Mouse (Mus musculus) gastrocnemius, postnatal 4 days (tissue): Measurements from ENCODE around the gene Fam209. TPM values are rescaled to one million over a fixed set of nuclear protein-coding genes. Genes with fewer than 3 reads are reported as not detected.

Source experiments
- DNase-seq, 2 experiments: peaks; one replicate each; pipeline ENCODE4 v3.0.0; 2021 to 2022; ENCODE audit warnings: low spot score in 2 of 2, mixed read lengths in 2 of 2
- long read RNA-seq, 2 experiments: library from polyadenylated mRNA; stranded (forward); transcript quantifications; one replicate each; pipeline ENCODE4 v2.0.0; 2021
- total RNA-seq, 2 experiments: library from RNA; stranded (reverse); gene quantifications; 2 replicates each; pipeline ENCODE4 v1.2.3; 2021

Gene Fam209
- total RNA-seq, result 1 to 10 TPM in 1 of 2 experiments, under 1 TPM in 1; 0.83 to 1.1 TPM
- long read RNA-seq, experiment 1, result 0 reads
- long read RNA-seq, experiment 2, result 0 reads

DNA sequence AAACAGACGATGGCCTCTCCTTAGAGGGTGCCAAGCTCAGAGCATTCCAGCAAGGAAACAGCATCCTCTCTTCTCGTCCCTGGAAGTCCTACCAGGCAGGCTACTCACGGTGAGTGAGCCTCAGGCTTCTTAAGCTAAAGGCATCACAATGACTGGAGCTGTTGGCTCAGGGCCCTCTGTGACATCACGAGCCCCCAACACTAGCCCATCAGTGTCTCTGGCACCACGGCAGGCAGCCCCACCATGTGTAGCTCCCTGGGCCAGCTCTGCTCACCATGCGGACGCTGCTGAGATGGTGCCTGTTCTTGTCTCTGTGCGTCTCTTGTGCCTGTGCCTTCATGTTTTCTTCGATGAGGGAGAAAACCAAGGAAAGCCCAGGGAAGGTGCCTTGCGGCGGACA is at the start of gene Fam209:
TSS of gene Fam209 (plus strand) at position 203 of the 400 bp plus-strand sequence.
- DNase-seq, result no peak

DNA sequence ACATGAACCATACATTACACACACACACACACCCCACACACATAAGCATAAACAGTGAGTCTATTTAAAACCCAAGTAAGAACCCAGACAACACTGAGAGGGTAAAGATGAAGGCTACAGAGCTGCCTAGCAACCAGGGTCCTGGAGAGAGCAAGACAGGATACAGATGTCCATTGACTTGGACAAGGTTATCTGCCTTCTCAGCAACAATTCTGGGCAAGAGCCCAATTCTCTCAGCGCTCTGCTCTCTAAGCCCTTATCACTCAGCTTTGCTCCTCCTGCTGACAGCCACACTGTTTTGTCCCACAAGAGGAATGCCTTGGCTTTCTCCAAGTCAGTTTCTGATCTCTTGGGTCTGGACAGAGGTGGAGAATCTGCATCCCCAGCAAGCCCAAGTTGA is 41.7 kb upstream of the Fam209 start:
- DNase-seq, result no peak

DNA sequence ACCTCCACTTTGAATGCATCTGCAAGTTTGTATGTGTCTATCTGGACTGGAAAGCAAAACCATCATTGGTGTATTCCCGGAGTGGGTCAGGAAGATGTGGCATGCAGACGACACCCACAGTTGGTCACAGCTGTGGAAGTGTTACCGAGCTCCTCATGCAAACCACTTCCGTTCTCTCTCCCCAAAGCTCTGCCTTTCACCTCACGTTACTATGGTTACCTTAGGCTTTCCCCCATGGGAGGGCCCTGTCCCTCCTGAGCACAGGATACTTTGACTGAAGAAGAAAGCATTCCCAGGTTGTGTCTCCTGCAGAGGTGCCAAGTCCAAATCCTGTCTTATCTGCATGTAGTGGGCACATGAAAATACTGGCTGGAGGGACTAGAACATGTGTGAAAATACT is 38.6 kb upstream of the Fam209 start:
- DNase-seq, result no peak

DNA sequence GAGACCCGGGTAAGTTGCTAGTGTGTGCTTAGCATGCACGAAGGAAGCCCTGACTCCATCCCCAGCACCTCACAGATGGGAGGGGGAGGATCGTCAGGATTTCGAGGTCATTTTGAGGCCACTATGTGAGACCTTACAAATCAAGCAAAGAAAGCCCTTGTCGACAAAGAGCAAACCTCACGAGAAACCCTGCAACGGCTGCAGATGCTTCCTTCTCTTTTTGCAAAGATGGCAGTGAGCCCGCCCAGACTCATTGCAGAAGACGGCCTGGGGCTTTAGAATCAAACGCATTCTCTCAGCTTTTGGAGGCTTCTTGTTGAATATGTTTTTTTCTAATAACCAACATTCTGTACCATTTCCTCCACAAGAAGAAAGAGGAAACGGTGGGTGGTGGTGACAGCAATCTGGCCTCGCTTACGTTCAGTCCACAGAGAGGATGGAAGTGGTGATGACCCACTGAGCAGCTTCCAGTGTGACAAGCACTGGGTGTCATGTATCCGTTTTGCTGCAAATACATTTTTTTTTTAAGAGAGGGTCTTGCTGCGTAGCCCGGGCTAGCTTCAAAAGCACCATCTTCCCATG is 34.9 kb upstream of the Fam209 start:
- no peak for DNase-seq

DNA sequence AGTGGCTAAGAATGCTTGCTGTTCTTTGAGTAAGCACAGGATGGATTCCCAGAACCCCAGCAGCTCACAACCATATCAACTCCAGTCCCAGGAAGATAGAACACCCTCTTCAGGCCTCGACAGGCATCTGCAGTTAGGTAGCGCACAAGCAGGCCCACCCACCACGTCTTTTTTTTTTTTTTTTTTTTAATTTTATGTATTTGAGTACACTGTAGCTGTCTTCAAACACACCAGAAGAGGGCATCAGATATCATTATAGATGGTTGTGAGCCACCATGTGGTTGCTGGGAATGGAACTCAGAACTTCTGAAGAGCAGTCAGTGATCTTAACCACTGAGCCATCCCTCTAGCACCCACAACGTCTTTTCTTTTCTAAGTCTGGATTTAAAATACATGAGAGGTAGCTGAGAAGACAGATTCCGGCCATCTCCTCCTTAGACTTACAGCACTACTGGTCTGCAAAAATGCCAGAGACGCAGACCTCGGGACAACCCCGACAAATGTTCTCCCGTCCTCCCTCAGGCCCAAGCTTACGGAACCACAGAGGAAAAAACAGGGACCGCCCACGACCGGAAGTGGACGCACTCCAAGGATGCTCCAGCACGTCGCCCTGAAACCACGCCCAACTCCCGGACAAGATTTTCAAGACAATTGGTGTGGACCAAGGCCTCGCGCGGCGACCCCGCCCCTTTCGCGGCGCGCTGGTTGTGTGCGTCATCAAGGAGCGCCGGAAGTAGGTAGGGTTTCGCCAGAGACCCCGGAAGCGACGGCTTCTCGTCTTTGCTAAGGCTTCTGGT is 32.3 kb upstream of the Fam209 start, which contains the start of gene Rtf2:
TSS of gene Rtf2 (plus strand) at position 714 of the 797 bp plus-strand sequence.
- DNase-seq, result peak; percentile 99

DNA sequence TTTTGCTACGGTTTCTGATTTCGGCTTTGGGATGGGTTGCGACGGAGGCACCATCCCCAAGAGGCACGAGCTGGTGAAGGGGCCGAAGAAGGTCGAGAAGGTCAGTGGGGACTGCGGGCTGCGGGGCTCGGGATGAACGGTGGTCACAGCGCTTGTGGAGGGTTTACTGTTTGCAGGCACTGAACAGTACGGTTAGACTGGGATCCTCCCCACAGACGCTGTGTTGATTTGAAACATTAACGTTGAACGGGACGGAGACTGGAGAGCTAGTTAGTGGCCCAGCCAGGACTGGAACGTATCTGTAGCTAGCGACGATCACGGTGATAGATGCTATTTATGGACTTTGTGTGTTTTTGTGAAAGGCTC is 31.7 kb upstream of the Fam209 start:
- DNase-seq, result no peak

DNA sequence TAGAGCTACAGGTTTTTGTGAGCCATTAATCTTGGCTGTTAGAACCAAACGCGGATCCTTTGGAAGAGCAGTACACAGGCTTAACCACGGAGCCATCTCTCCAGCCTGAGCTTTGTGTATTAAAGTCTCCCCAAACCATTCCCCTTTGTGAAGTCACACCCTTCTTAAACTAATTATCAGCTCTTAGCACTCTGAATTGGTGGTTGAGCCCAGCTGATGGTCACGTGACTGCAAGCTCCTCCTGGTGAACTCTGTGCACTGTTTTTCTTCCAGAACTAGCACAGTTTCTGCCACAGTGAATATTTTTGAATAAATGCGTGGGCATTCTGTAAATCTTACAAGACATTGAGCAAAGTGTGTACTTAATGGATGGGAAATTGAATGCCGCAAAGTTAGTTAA is 31.1 kb upstream of the Fam209 start:
- no peak for DNase-seq

DNA sequence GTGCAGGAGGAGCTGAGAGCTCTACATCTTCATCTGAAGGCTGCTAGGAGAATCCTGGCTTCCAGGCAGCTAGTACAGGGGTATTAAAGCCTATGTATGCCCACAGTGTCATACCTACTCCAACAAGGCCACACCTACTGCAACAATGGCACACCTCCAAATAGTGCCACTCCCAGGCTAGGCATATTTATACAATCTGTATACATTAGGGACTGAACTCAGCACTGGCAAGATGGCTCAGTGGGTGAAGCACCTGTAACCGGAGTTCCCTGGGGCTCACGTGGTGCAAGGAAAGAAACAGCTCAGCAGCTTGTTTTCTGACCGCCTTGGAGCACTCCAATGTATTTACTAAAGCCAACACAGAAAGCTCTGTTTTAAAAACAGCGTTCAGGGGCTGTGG is 26.7 kb upstream of the Fam209 start:
- DNase-seq, result no peak

DNA sequence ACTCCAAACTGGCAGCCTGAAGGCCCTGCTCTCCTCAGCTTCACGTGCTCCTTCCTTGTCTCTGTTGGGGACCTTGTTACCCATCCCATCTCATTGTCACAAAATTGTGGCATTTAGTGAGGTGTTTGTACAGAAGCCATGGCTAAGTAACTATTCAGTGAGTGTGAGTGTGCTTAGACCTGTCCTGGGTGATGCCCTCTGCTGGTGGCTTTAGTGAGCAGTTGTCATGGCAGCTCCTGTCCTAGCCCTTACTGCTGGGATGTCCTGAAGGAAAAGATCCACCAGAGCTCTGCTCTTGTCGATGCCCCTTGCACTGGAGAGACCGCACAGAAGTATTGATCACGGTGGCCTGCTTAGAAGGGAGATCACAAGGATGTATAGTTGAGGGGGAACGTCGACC is 25.0 kb upstream of the Fam209 start:
- no peak for DNase-seq

DNA sequence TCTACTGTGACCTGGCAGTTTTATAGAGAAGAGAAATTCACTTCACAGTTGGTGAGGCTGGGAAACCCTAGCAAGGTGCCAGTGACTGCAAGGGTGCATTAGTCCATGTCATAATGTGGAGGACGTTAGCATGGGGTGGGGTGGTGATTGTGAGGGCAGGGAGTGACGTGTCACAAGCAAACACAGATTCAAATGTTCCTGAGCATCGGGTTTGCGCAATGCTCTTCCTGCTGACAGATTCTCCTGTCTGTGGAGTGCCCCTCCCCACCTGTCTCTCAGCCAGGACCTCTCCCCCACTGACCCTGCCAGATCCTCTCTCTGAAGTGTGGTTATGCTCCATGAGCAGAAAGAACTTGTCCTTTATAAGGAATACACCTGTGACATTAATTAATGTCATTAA is 24.0 kb upstream of the Fam209 start:
- no peak for DNase-seq

DNA sequence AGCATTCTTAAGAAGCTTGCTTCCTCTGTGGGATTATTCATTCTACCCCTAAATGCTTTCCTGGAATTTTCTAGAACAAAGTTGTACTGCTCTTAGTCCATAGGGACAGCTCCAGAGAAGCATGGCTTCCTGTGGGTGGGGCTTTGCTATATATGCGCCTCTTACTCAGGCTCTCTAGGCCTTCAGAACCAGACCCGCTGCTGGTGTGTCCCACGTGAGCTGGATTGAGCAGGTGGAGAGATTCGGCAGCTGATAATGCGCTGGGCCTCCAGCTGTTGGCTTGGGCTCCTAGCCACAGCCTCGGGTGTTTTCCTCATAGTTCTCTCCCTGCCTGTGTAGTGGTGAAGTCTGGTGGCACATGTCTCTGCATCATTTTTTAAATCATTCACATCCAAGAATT is 21.7 kb upstream of the Fam209 start:
- no peak for DNase-seq

DNA sequence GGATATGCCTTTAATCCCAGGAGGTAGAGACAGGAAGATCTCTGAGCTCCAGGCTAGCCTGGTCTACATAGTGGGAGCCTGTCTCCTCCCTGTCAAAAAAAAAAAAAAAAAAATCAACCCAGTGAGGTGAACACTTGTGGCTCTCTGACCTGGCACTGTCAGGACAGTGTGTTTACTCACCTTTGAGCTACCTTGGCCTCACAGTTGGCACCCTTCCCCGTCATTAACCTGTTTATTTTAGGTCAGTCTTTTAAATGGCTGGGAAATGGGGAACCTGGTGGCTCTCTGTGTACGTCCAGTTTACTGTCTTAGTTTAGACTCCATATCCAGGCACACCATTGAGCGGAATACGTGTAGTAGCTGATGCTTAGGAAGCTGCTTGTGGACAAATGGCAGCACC is 20.3 kb upstream of the Fam209 start:
- DNase-seq, result no peak

DNA sequence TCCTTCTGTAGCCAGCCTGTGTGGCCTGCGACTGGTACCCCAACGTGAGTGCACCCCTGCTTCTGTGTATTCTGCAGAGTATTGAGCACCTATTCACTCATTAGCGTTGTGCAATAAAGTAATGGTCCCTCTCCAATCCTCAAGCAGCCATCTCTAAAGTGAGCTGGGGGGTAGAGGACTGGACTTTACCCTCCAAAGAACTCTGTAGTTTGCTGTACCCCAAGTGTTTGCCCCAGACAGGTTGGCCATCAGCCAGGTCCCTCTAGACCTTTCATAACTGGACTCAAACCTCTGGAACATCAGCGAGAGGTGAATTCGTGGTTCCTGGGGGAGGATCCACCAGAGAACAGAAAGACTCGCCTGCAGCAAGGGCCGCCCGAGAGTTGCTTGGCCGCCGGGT is 19.9 kb upstream of the Fam209 start:
- no peak for DNase-seq

DNA sequence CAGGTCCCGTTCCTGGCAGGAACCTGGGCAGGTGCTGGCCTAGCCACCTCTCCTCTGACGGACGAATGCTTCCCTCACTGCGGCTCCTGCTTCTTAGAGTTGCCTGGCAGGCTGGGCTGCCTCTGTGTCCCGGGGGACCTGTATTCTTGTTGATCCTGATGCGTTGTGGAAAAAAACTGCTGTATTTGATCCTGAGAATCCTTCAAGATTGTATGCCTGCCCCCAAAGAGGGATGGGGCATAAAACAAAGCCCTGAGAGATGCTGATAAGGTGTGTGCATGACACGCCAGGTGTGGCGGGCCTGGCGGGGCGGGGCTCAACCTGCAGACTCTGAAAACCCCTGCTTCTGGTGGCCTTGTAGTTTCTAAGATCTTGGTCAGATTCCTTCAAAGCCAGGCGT is 13.8 kb upstream of the Fam209 start, which contains the start of gene Gcnt7:
TSS of gene Gcnt7 (minus strand) at position 101 of the 400 bp plus-strand sequence.
- DNase-seq, result no peak

DNA sequence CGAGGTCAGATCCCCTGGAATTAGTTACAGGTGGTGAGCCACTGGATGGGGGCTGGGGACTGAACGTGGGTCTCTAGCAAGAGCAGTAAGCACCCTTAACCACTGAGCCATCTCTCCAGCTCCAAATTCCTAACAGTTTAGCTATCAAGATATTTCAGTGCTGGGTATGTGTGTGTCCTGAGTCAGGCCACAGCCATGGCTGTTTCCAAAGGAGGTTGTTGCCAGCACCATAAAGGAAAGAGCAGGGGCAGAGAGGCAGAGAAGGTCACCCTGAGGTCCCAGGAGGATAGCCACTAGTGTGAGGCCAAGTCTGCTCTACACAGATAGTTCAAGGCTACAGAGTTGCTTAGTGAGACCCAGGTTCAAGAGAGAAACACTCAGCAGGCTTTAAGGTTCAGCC is 11.7 kb upstream of the Fam209 start:
- DNase-seq, result no peak

DNA sequence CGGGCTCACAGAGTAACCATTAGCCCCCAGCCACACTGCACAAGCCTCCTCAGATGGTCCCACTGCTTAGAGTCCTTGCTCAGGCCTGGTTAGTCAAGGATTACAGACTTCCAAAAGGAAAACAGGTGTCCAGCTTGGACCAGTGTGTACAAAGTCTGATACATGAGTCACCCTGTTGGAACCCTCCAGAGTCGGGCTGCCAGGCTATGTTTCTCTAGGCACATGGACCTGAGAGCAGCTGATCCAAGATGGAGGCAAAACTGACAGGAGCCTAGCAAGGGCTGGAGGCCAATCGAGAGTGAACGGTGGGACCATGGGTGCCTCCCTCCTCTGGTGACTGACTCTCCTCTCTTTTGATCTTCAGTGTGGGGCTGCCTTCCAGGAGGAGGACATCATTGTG is 9.5 kb upstream of the Fam209 start:
- DNase-seq, result no peak

DNA sequence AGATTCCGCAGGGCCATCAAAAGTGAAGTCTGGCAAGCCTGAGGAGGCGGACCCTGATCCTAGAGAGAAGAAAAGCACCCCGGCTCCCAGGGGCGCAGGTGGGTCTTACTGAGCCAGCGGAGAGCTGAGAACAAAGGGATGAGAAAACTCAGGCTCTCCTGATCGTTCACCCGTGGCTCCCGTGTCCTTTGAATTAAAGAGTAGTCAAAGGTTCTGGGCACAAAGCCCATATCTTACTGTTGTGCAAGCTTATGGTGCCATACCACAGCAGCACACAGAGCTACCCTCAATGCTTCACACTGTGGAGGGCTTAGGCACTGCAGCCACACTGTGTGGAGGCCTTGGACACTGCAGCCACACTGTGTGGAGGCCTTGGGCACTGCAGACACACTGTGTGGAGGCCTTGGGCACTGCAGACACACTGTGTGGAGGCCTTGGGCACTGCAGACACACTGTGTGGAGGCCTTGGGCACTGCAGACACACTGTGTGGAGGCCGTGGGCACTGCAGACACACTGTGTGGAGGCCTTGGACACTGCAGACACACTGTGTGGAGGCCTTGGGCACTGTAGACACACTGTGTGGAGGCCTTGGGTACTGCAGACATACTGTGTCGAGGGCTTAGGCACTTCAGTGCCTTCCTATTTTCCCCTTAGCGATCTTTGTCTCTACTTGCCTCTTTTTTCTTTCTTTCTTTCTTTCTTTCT is 5.7 kb upstream of the Fam209 start:
- no peak for DNase-seq

DNA sequence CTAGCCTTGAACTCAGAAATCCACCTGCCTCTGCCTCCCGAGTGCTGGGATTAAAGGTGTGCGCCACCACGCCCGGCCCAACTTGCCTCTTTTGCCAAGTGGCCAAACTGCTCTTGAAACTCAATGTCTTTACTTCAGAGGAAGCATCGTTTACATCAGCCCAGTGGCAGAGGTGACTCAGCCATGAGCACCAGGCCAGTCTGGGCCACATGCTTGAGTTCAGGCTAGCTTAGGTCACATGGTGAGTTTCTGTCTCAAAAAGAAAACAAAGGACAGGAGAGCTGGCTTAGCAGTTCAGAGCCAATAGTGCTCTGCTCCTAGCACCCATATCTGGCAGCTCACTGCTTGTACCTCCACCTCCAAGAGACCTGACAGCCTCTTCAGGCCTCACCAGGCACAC is 5.1 kb upstream of the Fam209 start:
- DNase-seq, result no peak

DNA sequence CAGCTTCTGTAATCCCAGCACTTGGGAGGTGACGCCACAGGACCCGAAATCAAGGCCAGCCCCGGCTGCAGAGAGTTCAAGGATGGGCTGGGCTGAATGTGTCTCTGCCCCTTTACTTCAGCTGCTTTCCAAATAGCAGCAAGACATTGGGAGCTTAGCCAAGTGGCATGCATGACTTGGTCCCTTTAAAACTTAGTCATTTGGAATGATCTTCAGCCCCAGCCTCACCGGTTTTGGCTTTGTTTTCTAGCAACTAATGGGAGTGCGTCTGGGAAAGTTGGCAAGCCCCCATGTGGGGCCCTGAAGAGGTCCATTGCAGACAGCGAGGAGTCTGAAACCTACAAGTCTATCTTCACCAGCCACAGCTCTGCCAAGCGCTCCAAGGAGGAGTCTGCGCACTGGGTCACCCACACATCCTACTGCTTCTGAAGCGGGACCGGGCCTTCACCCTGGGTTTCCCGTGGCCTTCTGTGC is 3.9 kb upstream of the Fam209 start:
- peak in 1 of 2 experiments; percentile 35 for DNase-seq

DNA sequence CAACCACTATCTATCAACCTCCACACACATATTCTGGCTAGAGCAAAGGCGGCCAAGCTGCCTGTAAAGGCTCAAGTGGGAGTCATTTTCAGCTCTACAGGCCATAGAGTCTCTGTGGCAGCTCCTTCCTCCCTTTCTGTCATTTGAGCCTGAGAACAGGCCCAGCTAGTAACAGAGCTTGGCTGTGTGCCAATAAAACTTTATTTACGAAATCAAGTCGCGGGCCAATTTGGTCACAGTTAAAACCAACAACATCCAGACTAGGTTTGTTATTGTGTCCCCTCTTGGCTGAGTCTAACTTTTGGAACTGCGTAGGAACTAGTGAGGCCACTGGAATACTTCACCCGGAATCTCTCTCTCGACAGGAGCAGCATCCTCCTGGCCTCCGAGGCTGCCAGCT is 1.3 kb downstream of the Fam209 start:
- DNase-seq, result no peak

DNA sequence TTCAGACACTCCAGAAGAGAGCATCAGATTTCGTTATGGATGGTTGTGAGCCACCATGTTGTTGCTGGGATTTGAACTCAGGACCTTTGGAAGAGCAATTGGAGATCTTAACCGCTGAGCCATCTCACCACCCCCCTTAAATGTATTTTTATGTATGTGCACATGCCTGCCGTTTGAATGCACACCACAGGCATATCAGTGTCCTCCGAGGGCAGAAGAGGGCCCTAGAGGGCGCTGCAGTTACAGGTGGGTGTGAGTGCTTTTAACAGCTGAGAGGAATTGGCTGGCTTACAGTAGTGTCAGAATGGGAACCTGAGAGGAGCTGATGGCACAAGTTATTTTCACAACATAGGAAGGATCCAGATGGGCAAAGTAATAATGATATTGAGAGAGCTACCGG is 2.6 kb downstream of the Fam209 start:
- DNase-seq, result no peak

DNA sequence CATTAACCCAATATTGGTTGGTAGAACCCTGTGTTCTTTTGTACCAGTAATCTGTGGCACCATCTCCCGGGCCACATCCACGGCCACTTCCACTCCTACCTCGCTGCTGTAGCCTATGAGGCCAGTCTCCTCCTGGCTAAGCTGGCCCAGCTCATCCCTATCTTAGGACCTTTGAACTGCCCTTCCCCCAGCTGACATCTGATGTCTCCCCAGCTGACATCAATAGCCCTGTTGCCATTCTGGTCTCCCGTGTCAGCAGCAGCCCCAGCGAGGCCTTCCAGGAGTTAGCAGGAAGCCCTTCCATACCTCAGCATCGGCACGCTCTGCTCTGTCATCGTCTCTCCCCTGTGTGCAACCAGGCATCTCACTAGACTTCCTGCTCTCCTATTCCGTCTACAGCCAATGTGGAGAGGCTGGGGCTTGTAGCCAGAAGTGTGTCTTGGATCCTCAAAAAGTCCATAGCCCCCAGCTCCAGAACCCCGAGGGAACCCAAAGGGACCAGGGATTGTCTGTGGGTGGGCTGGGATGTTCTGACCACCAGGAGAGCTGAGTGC is 4.5 kb downstream of the Fam209 start:
- DNase-seq, result no peak
